Mouse (Mus musculus) forebrain, embryonic 15.5 days (tissue): ENCODE measurements around the gene Abhd17a. TPM values are rescaled to one million over a fixed set of nuclear protein-coding genes. Genes with fewer than 3 reads are reported as not detected.

Experiments
- ATAC-seq: fragments of 200-750 bp; cut with Nextera tagmentation; replicated peaks from 2 replicates; pipeline ENCODE4 v1.8.0; 2017; ENCODE audit warnings: mild to moderate bottlenecking, moderate TSS enrichment, moderate library complexity
- H3K27ac ChIP-seq: fragments of 300-500 bp; sonication (generic); replicated peaks from 2 replicates; pipeline ENCODE4 v1.5.1; 2015; ENCODE audit warnings: mild to moderate bottlenecking, inconsistent platforms
- H3K27me3 ChIP-seq: fragments of 300-500 bp; sonication (generic); 2 replicates; pipeline ENCODE4 v1.6.1; 2015; ENCODE audit warnings: inconsistent platforms
- H3K36me3 ChIP-seq: fragments of 300-500 bp; sonication (generic); 2 replicates; pipeline ENCODE4 v1.6.1; 2015; ENCODE audit warnings: mild to moderate bottlenecking, inconsistent platforms
- H3K4me1 ChIP-seq: fragments of 300-500 bp; sonication (generic); 2 replicates; pipeline ENCODE4 v1.6.1; 2015; ENCODE audit warnings: inconsistent platforms
- H3K4me2 ChIP-seq: fragments of 300-500 bp; sonication (generic); replicated peaks from 2 replicates; pipeline ENCODE4 v1.6.1; 2015; ENCODE audit warnings: mild to moderate bottlenecking, inconsistent platforms
- H3K4me3 ChIP-seq: fragments of 300-500 bp; sonication (generic); 2 replicates; pipeline ENCODE4 v1.5.1; 2015; ENCODE audit warnings: mild to moderate bottlenecking, inconsistent platforms
- H3K9ac ChIP-seq: fragments of 300-500 bp; sonication (generic); replicated peaks from 2 replicates; pipeline ENCODE4 v1.6.1; 2015; ENCODE audit warnings: mild to moderate bottlenecking, inconsistent platforms
- H3K9me3 ChIP-seq: fragments of 300-500 bp; sonication (generic); 2 replicates; pipeline ENCODE4 v1.6.1; 2016; ENCODE audit warnings: inconsistent platforms
- WGBS: fragments of 180-500 bp; shearing (Covaris S2); methylation state at CpG from one replicate; pipeline ENCODE4 v1.1.7; 2015; ENCODE audit warnings: mixed read lengths; 5-methylcytosine and 5-hydroxymethylcytosine counted together
- polyA plus RNA-seq: library from polyadenylated mRNA; unstranded; fragments of >200 nt; fragmentation: Nextera tagmentation; extraction: Ambion mirVana; gene quantifications from 2 replicates; pipeline ENCODE4 v1.2.1, GENCODE M21; 2015

Gene Abhd17a
- polyA plus RNA-seq, 1 experiment from 2014 or later, result 120 TPM

DNA sequence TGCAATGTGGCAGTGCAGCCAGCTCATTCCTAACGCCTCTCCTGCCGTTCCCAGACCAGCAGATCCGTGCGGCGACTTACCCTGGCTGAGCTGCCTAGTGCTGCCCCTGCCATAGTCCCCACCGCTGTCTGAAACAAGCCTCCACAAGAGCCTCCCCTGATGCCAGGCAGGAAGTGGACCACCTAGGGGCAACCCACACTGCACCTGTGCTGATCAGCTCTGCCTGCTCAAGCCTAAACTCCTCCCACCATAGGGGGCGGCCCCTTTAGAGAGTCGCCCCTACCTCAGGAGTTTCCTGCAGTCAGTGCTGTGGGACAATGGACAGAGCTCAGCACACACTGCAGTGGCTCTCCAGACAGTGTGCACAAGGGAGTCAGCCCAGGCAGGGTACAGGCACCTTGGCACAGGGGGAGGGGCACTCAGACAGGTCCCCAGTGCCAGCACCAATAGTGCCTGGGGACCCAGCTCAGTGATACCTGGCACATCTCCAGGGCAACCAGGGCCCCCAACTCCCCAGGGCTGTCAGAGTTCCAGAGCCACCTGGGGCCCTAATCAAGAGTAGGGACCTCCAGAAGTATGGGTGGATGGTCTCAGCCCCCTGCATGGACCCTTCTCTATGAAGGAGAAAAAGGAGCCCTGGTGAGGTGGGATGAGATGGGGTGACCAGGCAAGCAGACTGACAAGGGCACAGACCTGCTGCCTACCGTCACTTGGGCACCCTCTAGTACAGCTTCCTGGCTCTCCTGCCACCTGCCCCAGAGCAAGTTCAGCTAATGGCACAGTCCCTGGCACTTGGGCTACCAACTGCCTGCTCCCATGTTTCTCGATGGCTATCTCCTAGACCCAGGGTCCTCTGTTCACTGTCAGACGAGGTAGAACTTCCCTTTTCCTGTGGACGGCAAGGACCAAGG is 5.2 kb downstream of the Abhd17a start:
- H3K27ac ChIP-seq, result no peak overlapping the region
- no peaks in the 10 kb centered on the region for H3K27me3 ChIP-seq
- peaks cover 10% of the 10 kb centered on the region for H3K36me3 ChIP-seq
- 72% methylated on average over 12 of the region's 12 CpGs for WGBS
- H3K4me2 ChIP-seq, result no peak overlapping the region
- no peak overlapping the region; the same call in 1 of the 2 replicates for H3K9ac ChIP-seq
- H3K9me3 ChIP-seq, result no peaks in the 10 kb centered on the region
- peak; percentile 21; the same call in 1 of the 2 replicates for ATAC-seq
- H3K4me1 ChIP-seq, result peaks cover 27% of the 10 kb centered on the region
- no peak overlapping the region for H3K4me3 ChIP-seq

DNA sequence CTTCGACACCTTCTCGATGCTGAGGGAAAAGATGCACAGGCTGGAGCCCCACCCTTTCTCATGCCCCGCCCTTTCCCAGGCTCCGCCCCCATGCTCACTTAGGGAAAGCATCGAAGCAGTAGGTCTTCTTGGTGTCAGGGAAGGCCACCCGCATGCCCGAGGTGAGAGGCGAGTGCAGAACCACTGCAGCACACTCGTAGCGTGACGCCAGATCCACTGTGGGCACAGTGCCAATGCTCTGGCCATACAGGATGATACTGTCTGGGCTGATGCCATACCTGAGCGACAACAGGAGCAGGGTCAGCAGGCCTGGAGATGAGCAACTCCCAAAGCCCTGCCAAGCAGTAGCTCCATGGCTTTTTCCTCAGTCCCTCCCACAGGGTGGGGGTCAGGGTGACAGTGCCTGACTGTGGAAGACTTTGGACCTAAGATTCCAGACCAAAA is 6.1 kb downstream of the Abhd17a start:
- peaks cover 20% of the 10 kb centered on the region for H3K4me1 ChIP-seq
- H3K9me3 ChIP-seq, result no peaks in the 10 kb centered on the region
- H3K9ac ChIP-seq, result no peak overlapping the region
- H3K27ac ChIP-seq, result no peak overlapping the region
- H3K27me3 ChIP-seq, result no peaks in the 10 kb centered on the region
- H3K36me3 ChIP-seq, result peaks cover 10% of the 10 kb centered on the region
- no peak overlapping the region for H3K4me3 ChIP-seq
- H3K4me2 ChIP-seq, result no peak overlapping the region
- no peak for ATAC-seq
- 64% methylated on average over 12 of the region's 12 CpGs for WGBS

DNA sequence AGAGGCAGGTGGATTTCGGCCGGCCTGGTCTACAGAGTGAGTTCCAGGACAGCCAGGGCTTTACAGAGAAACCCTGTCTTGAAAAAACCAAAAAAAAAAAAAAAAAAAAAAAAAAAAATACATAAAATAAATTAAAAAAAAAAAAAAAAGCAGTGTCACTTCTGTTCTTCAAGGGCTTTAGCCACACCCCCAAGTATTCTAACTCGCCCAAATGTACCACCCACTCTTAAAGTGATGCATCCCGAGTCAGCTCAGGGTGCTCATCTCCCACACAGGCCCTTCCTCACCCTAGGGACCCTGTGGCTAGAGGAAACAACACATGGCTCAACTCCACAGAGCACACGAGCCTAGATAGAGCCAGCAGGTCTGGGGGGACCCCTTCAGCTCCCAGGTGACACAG is 7.1 kb downstream of the Abhd17a start:
- peaks cover 18% of the 10 kb centered on the region for H3K4me1 ChIP-seq
- 86% methylated on average over 5 of the region's 5 CpGs for WGBS
- H3K9me3 ChIP-seq, result no peaks in the 10 kb centered on the region
- no peaks in the 10 kb centered on the region for H3K27me3 ChIP-seq
- no peak overlapping the region for H3K4me3 ChIP-seq
- H3K36me3 ChIP-seq, result peaks cover 10% of the 10 kb centered on the region
- ATAC-seq, result no peak
- no peak overlapping the region for H3K27ac ChIP-seq
- H3K9ac ChIP-seq, result no peak overlapping the region
- H3K4me2 ChIP-seq, result no peak overlapping the region

DNA sequence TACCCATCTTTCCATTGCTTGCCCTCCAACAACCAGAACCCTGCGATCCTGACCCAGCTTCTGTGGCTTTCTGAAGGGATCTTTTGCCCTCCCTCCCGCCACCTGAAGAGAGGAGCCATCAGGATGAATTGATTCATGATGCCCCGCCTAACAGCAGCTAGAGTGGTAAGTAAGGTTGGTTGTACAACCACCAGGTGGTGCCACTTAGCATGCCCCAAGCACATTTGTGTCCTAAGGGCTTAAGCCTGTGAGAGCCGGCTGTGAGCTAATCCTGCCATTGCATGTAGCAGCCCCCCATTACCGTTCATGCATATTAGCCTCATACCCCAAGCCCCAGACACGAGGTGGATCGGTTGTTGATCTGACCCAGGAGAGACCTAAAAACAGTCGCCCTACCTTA is 11.2 kb downstream of the Abhd17a start:
- WGBS, result 7% methylated on average over 8 of the region's 8 CpGs
- 0 out of 2 replicates have a peak overlapping the region, but pooled peaks have one; percentile 4 for H3K9ac ChIP-seq
- no peaks in the 10 kb centered on the region for H3K9me3 ChIP-seq
- ATAC-seq, result no peak
- H3K36me3 ChIP-seq, result peaks cover 5% of the 10 kb centered on the region
- peak overlapping the region; percentile 70; the same call in 1 of the 2 replicates for H3K4me3 ChIP-seq
- 0 out of 2 replicates have a peak overlapping the region, but pooled peaks have one; percentile 5 for H3K27ac ChIP-seq
- H3K4me2 ChIP-seq, result no peak overlapping the region
- peaks cover 36% of the 10 kb centered on the region for H3K4me1 ChIP-seq
- H3K27me3 ChIP-seq, result no peaks in the 10 kb centered on the region

- H3K4me1 ChIP-seq, result peaks cover 42% of the 10 kb centered on the region
- H3K4me2 ChIP-seq, result peak overlapping the region; percentile 76
- no peaks in the 10 kb centered on the region for H3K27me3 ChIP-seq
- no peaks in the 10 kb centered on the region for H3K36me3 ChIP-seq
- WGBS, result under 1% methylated on average over 29 of the region's 29 CpGs
- peak overlapping the region; percentile 70 for H3K4me3 ChIP-seq
- H3K9me3 ChIP-seq, result no peaks in the 10 kb centered on the region
- H3K27ac ChIP-seq, result peak overlapping the region; percentile 90
- peak; percentile 49 for ATAC-seq
- peak overlapping the region; percentile 66 for H3K9ac ChIP-seq
These were observed 11.9 kb downstream of the Abhd17a start for GRCm38 (mm10) chr10:80578131-80578750.

- Histone ChIP-seq H3K27ac (peak within 1 kb of the TSS; percentile 90), H3K4me2 (peak within 1 kb of the TSS; percentile 76), H3K9me3 (no peaks in the 10 kb centered on the region), H3K9ac (peak within 1 kb of the TSS; percentile 66), H3K4me1 (peaks cover 44% of the 10 kb centered on the region), H3K27me3 (no peaks in the 10 kb centered on the region), H3K4me3 (peak within 1 kb of the TSS; percentile 70), H3K36me3 (no peaks in the 10 kb centered on the region)
- peak; percentile 82 for ATAC-seq
- 0% methylated on average over 71 of the region's 97 CpGs for WGBS
These were observed 12.7 kb downstream of the Abhd17a start, which contains the start of gene Klf16 for GRCm38 (mm10) chr10:80577195-80578130. Gene Klf16, minus strand, starts transcription at chr10:80577321.

DNA sequence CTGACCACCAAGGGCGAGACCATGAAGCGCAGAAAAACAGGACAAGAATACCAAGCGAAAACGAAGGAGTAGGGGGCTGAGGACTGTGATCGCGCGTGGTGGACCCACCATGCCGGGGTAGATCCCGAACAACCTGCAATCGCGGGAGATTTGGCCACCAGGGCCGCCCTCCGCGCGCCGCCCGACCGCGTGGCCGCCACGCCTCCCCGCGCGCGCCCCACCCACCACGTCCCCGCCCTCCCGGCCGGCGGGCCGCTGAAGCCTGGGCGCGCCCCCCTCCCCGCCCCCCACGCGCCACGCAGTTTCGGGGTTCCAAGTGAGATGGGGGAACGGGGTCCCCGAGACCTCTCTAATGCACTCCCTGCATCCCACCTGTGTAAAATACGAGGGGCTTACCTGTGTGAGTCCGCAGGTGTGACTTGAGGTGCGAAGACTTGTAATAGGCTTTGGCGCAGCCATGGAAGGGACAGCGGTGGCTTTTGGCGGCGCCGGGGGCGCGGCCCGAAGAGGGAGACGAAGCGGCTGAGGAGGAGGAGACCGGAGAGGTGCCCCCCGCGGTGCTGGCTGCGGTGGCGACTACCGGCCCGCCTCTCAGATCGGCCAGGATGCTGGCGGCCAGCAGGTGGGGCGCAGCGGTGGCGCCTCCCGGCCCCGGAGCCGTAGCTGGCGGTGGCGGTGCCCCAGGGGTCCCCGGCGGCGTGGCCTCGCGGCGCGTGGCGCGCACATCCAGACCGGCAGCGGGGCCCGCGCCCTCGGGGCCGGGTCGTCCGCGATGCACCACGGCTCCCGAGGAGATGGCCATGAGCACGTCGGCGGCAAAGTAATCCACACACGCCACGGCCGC is 13.6 kb downstream of the Abhd17a start:
- Histone ChIP-seq H3K27me3 (no peaks in the 10 kb centered on the region), H3K9me3 (no peaks in the 10 kb centered on the region), H3K9ac (peak overlapping the region; percentile 66), H3K36me3 (no peaks in the 10 kb centered on the region), H3K4me2 (peak overlapping the region; percentile 76), H3K4me3 (peak overlapping the region; percentile 70), H3K27ac (peak overlapping the region; percentile 90), H3K4me1 (peaks cover 50% of the 10 kb centered on the region)
- peak; percentile 2; the same call in 1 of the 2 replicates for ATAC-seq
- WGBS, result under 1% methylated on average over 92 of the region's 96 CpGs

- H3K9ac ChIP-seq, result peak overlapping the region; percentile 66
- no peak overlapping the region for H3K27ac ChIP-seq
- 16% methylated on average over 17 of the region's 17 CpGs for WGBS
- no peaks in the 10 kb centered on the region for H3K9me3 ChIP-seq
- peak overlapping the region; percentile 70 for H3K4me3 ChIP-seq
- peaks cover 57% of the 10 kb centered on the region for H3K4me1 ChIP-seq
- H3K27me3 ChIP-seq, result no peaks in the 10 kb centered on the region
- no peaks in the 10 kb centered on the region for H3K36me3 ChIP-seq
- H3K4me2 ChIP-seq, result peak overlapping the region; percentile 76
- no peak for ATAC-seq
These were observed 14.2 kb downstream of the Abhd17a start for GRCm38 (mm10) chr10:80575925-80576324.

DNA sequence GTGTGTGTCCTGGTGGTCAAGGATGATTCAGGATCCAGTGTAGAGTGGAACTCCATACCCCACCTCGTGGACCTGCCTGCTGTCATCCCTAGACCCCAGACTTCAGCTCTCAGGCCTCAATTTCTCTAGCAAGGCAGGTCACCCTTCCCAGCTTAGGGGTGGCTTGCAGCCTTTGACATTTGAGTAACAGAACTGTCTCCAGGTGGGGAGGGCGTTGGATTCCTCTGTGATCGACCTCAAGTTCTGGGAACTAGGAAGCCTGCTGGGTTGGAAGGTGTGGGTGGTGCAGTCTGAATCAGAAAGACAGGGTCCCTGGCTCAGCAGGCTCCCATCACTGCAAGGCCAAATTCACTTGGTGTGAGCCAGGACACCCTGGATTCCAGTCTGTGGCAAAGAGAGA is 15.2 kb downstream of the Abhd17a start:
- no peaks in the 10 kb centered on the region for H3K9me3 ChIP-seq
- 0 out of 2 replicates have a peak overlapping the region, but pooled peaks have one; percentile 76 for H3K4me2 ChIP-seq
- no peaks in the 10 kb centered on the region for H3K27me3 ChIP-seq
- H3K9ac ChIP-seq, result no peak overlapping the region
- no peak for ATAC-seq
- 71% methylated on average over 3 of the region's 3 CpGs for WGBS
- no peak overlapping the region for H3K4me3 ChIP-seq
- H3K4me1 ChIP-seq, result peaks cover 63% of the 10 kb centered on the region
- H3K36me3 ChIP-seq, result no peaks in the 10 kb centered on the region
- no peak overlapping the region for H3K27ac ChIP-seq

- no peak overlapping the region for H3K4me2 ChIP-seq
- H3K36me3 ChIP-seq, result no peaks in the 10 kb centered on the region
- 53% methylated on average over 9 of the region's 9 CpGs for WGBS
- no peak for ATAC-seq
- H3K4me1 ChIP-seq, result peaks cover 63% of the 10 kb centered on the region
- no peak overlapping the region for H3K4me3 ChIP-seq
- H3K27me3 ChIP-seq, result no peaks in the 10 kb centered on the region
- no peak overlapping the region for H3K27ac ChIP-seq
- no peaks in the 10 kb centered on the region for H3K9me3 ChIP-seq
- H3K9ac ChIP-seq, result no peak overlapping the region
These were observed 16.2 kb downstream of the Abhd17a start for GRCm38 (mm10) chr10:80573944-80574343.

DNA sequence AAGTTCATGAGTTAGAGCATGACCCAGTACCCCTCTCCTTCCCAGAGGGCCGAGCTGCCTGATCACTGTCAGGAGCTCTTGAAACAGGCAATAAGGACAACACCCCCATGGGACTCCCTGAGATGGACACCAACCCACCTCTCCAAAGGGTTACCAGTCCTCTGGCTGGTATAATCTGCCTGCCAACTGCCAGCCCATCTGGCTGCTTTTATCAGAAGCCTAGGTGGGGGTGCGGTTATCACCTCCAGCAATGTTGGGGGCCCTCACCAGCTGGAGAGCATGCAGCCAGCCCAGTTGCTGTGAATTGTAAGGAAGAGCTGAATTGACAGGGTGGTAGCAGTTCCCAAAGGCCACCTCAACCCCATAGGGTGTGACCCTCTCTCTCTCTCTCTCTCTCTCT is 17.7 kb downstream of the Abhd17a start:
- H3K4me1 ChIP-seq, result peaks cover 54% of the 10 kb centered on the region
- no peak overlapping the region for H3K4me3 ChIP-seq
- H3K4me2 ChIP-seq, result no peak overlapping the region
- peaks cover 5% of the 10 kb centered on the region; the same call in 1 of the 2 replicates for H3K36me3 ChIP-seq
- H3K27me3 ChIP-seq, result no peaks in the 10 kb centered on the region
- H3K9ac ChIP-seq, result no peak overlapping the region
- ATAC-seq, result no peak
- 86% methylated on average over 2 of the region's 2 CpGs for WGBS
- no peak overlapping the region for H3K27ac ChIP-seq
- no peaks in the 10 kb centered on the region for H3K9me3 ChIP-seq
